Mouse (Mus musculus) heart, postnatal 4 days (tissue): ENCODE measurements around the gene Mn1. TPM values are rescaled to one million over a fixed set of nuclear protein-coding genes. Genes with fewer than 3 reads are reported as not detected.

Experiments used
- DNase-seq: peaks from one replicate; pipeline ENCODE4 v3.0.0; 2021
- total RNA-seq, 2 experiments: library from RNA; stranded (reverse); gene quantifications; 2 replicates each; pipeline ENCODE4 v1.2.3; 2021

Gene Mn1
- total RNA-seq = 10 to 100 TPM; 16.5 to 17.7 TPM

- peak; percentile 92 for DNase-seq
Observed at GRCm38 (mm10) chr5:111416591-111417374, at the start of gene Mn1. Gene Mn1, plus strand, starts transcription at chr5:111417362.

- DNase-seq = no peak
Observed at GRCm38 (mm10) chr5:111367937-111368517, 49.1 kb upstream of the Mn1 start.

- no peak for DNase-seq
Observed at GRCm38 (mm10) chr5:111368576-111368975, 48.6 kb upstream of the Mn1 start.

- DNase-seq = no peak
Observed at GRCm38 (mm10) chr5:111375616-111376015, 41.5 kb upstream of the Mn1 start.

GRCm38 (mm10) chr5:111376276-111377020 is 40.7 kb upstream of the Mn1 start:
- no peak for DNase-seq

GRCm38 (mm10) chr5:111378126-111378993 is 38.8 kb upstream of the Mn1 start:
- DNase-seq = peak; percentile 35

GRCm38 (mm10) chr5:111383335-111383734 is 33.8 kb upstream of the Mn1 start:
- no peak for DNase-seq

GRCm38 (mm10) chr5:111390911-111391310 is 26.3 kb upstream of the Mn1 start:
- peak; percentile 26 for DNase-seq

- DNase-seq = no peak
Observed at GRCm38 (mm10) chr5:111391485-111391884, 25.7 kb upstream of the Mn1 start.

- peak; percentile 82 for DNase-seq
Observed at GRCm38 (mm10) chr5:111393346-111394197, 23.6 kb upstream of the Mn1 start.

- DNase-seq = no peak
Observed at GRCm38 (mm10) chr5:111394198-111395053, 22.7 kb upstream of the Mn1 start.

- DNase-seq = no peak
Observed at GRCm38 (mm10) chr5:111395771-111396170, 21.4 kb upstream of the Mn1 start.

- DNase-seq = no peak
Observed at GRCm38 (mm10) chr5:111396199-111396598, 21.0 kb upstream of the Mn1 start.

GRCm38 (mm10) chr5:111398471-111398870 is 18.7 kb upstream of the Mn1 start:
- no peak for DNase-seq

GRCm38 (mm10) chr5:111399271-111399670 is 17.9 kb upstream of the Mn1 start:
- no peak for DNase-seq

GRCm38 (mm10) chr5:111401879-111402650 is 15.1 kb upstream of the Mn1 start:
- DNase-seq = no peak

- DNase-seq = no peak
Observed at GRCm38 (mm10) chr5:111402651-111402996, 14.5 kb upstream of the Mn1 start.

GRCm38 (mm10) chr5:111404721-111405120 is 12.4 kb upstream of the Mn1 start:
- no peak for DNase-seq

- DNase-seq = peak; percentile 61
Observed at GRCm38 (mm10) chr5:111408470-111409105, 8.6 kb upstream of the Mn1 start.
